Mouse (Mus musculus): ENCODE measurements at regions not wholly inside any gene's neighbourhood (a gene's known extent, or its start where the extent isn't known, plus 50 kb on each side); places are given as distances from the start of the nearest gene placed in this dataset.

DNA sequence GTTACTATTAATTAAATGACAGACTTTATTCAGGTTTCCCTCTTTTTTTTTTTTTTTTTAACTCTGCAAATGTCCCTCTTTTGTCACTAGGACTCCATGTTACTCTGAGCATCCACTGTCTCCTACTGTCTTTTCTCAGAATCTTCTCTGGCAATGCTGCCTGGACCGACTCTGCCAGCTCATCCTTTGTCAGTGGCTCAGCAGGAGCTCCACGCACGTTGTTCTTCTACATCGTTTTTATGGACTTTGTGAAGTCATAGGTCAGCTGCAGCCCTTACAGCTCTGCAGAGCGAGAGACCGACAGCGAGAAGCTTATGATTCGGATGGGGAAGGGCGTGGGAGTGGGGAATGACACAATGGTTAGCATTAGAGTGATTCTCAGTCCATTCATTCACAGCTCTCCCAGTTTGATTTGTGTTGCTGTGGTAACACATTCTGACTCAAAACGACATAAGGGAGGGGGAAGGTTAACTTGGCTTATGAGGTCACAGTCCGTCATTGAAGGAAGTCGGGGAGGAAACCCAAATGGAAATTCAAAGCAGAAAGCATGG lies 300.1 kb upstream of the Kazn start:
- no peak for DNase-seq

DNA sequence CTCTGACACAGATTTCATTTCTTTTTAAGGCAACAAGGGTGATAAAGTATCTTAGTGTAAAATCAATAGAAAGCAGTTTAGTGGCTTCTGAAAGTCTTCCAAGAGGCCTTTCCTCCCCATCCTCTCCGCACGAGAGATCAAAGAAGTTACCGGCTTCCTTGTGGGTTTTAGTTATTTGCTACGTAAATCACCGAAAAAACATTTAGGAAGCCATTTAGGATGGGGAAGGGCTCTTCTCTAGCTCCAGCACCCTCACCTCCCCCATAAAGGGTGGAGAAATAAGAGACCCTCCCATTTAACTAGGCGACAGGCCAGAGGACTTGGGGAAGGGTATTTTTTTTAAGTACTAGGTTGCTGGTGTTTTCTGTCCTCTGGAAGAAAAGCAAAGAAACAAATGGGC lies 287.9 kb upstream of the Kazn start:
- DNase-seq, result no peak

DNA sequence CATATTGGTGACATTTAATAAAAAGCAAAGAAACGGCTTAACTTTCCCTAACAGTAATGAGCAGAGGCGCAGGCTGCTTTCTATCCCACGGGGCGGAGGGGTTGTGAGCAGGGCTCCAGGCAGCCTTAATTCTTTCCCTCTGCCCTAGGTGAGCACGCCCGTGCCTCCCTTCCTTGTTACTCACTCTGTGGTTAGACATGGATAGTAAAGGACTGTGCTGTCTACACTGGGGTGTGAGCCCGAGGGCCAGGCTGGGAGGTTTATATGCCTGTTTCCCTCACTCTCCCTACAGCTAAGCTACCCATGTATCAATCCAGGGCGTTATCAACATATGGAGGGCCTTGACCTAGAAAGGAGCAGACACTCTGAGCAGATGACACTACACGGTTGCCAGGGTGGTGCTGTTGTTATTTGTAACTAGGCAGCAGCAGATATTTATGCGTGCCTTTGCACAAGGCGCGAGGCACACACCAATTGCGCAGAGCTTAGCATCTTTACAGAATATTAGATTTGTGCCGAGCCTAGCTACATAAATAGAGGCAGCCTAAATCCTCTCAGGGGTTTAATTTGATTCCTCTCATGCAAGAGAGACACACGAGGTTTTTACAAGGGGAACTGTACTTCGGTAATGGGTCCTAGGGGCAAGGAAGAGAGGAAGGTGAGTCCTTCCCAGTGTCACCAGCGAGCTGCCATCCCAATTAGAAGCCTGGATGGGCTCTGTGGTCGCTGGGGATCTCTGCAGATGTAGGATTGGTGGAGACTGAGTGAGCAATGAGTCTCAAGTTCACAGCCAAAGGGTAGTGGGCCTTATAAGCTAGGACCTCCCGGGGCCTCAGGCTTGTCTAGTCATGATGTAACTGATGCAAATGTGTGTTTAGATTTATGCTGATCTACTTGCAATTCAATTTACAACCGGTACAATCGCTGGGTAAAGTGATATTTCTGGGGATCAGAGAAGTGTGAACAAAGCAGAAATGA lies 278.6 kb upstream of the Kazn start:
- DNase-seq, result no peak

- DNase-seq, result peak; percentile 23
These were observed 275.6 kb upstream of the Kazn start for GRCm38 (mm10) chr4:142514751-142515150.

- DNase-seq, result no peak
These were observed 270.2 kb upstream of the Kazn start for GRCm38 (mm10) chr4:142509386-142509785.

GRCm38 (mm10) chr4:142506383-142507211 lies 267.4 kb upstream of the Kazn start:
- no peak for DNase-seq

DNA sequence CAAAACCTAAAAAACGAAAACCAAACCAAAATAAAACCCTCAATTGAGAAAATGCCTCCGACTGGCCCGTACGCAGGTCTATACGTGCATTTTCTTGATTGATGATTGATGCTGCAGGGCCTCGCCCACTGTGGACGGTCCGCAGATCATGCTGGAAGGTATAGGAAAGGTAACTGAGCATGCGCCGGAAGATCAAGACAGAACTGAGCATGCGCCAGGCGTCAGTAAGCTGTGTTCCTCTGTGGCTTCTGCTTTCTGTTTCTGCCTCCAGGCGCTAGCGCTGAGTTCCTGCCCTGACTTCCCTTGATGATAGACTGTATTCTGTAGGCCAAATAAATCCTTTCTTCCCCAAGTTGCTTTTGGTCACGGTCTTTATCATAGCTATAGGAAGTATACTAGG lies 264.6 kb upstream of the Kazn start:
- DNase-seq, result no peak

DNA sequence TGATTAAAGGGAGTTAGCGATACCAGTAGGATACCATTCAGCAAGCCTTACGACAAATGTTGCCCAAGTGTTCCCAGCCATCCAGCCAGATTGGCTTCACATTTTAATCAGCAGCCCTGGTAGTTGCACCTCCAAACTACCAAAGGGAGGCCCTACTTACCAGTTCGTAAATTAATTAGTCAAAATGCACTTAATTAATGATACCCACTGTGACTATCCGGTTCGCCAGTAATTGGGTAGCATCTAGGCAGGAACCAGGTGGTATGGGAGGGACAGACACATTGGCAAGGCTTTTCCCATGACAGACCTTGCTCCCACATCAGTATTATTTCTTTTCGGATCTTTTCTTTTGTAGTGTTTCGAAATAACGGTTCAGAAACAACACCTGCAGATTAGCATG lies 262.0 kb upstream of the Kazn start:
- DNase-seq, result no peak

- no peak for DNase-seq
These were observed 261.3 kb upstream of the Kazn start for GRCm38 (mm10) chr4:142500541-142500940.

GRCm38 (mm10) chr4:142496605-142497004 lies 257.4 kb upstream of the Kazn start:
- no peak for DNase-seq

GRCm38 (mm10) chr4:142492926-142493492 lies 253.8 kb upstream of the Kazn start:
- DNase-seq, result no peak

DNA sequence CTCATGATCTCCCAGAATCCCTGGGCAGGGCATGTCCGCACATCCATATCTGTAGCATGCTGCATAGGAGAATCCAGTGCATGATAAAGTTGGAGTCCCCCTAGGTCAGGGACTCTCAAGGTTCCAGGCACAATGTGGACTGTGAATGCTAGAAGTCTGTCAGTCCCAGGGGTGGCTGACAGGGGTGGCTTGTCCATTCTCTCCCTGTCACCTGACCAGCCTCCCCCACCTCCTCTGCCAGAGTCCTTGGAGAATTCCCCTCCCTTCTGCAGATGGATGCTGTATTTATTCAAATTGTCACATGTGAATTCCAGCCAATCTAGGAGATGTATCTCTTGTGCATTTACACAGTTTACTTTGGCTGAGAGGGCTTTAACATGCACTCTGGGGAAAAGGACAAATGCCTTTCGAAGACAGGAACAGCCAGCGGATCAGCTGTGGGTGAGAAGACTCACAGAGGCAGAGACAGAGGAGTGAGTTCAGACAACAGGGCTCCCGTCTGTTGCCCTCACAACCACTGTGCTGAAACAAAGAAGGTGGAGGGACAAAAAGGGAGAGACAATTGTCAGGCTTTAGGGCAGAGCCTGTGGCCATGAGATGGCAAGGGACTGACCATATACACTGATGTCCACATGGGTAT lies 246.7 kb upstream of the Kazn start:
- no peak for DNase-seq

- DNase-seq, result no peak
These were observed 236.4 kb upstream of the Kazn start for GRCm38 (mm10) chr4:142475632-142476031.

GRCm38 (mm10) chr4:142474626-142475025 lies 235.4 kb upstream of the Kazn start:
- no peak for DNase-seq

- no peak for DNase-seq
These were observed 234.8 kb upstream of the Kazn start for GRCm38 (mm10) chr4:142474018-142474417.

GRCm38 (mm10) chr4:142473284-142473683 lies 234.1 kb upstream of the Kazn start:
- DNase-seq, result no peak

- no peak for DNase-seq
These were observed 233.1 kb upstream of the Kazn start for GRCm38 (mm10) chr4:142472332-142472731.

GRCm38 (mm10) chr4:142470784-142471183 lies 231.6 kb upstream of the Kazn start:
- no peak for DNase-seq

DNA sequence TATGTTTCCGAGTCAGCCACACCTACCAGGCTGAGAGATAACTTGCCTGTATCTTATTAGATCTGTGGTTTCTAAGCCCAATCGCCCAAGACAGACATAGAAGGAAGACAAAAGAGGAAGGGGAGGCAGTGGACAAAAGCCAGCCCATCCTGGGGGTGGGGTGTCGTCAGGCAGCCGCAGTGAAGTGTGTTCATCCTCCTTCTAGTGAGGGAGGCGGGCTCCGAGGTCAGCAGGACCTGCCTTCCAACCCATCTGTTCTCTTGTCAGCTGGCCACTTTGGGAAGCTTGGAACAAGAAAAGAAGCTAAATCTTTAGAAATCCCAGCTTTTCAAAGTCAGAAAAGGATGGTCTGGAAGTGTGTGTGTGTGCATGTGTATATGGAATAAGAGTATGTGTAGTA lies 228.7 kb upstream of the Kazn start:
- no peak for DNase-seq

GRCm38 (mm10) chr4:142465226-142465625 lies 226.0 kb upstream of the Kazn start:
- DNase-seq, result peak; percentile 26

DNA sequence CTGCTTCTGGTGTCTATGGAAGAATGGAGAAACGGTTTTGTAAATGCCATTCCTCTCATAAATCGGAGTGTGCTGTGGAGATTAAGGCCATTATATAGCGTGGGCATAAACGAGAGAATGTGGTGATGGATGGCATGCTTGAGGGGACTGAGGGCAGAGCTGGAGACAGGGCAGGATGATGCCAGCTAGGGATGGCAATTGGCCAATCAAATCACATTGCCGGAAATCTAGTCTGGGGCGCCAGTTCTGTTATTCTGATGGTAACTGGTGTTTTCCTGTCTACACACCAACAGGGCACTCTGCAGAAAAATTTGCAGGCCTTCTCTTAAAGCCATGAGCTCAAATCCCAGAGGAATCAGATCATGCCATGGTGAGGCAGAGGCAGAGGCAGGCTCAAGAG lies 224.9 kb upstream of the Kazn start:
- DNase-seq, result no peak

- no peak for DNase-seq
These were observed 221.4 kb upstream of the Kazn start for GRCm38 (mm10) chr4:142460468-142461086.
